Mouse (Mus musculus) retina, adult 2 months (tissue): Measurements from ENCODE around the gene Serpinb1c.
"Not testable (repeated sequence)": the region's sequence is repeated elsewhere in the genome, so short reads cannot be mapped to it uniquely, and the experiment has no call there.

Experiments used
- DNase-seq: peaks from one replicate; pipeline ENCODE4 v3.0.0-alpha.2; 2012; ENCODE audit warnings: low read depth, low spot score

Serpinb1c gene

DNA sequence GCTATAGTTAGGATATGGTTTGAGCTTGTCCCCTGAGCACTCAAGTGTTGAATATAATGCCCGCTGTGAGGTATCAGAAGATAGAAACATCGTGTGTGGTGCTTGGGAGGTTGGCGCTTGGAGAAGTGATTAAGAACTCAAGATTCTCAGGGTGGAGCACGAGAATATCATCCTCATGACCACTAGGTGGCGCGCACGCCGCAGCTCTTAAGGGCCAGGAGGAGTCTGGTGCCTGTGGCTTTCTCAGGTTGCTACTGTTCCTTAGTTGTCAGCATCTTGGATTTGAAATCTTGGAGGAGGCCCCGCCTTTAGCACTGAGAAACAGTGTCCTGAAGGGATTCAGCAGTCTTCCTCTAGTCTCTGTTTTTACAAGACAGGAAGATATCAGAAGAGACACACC, 31.5 kb downstream of the Serpinb1c start:
- DNase-seq, result peak; percentile 16

DNA sequence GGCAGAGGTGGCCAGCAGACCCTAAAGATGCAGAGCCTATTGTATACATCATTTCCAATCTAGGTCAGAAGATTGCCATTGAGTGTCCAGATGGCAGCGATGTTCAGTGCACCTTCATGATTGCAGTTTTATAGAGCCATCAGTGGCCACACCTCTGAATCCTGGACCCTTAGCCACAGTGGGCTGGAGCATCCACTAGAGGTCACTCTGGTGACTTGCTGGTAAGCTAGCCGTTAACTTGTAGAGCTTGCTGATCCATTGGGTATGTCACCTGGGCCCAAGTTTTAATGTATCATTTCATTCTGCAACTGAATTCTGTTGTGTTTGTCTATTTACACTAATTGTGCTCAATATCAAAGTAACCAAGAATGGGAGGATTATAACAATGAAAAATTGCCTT, 32.4 kb downstream of the Serpinb1c start:
- DNase-seq, result no peak

GRCm38 (mm10) chr13:32864529-32864928, 33.5 kb downstream of the Serpinb1c start:
- DNase-seq, result not testable (repeated sequence)

DNA sequence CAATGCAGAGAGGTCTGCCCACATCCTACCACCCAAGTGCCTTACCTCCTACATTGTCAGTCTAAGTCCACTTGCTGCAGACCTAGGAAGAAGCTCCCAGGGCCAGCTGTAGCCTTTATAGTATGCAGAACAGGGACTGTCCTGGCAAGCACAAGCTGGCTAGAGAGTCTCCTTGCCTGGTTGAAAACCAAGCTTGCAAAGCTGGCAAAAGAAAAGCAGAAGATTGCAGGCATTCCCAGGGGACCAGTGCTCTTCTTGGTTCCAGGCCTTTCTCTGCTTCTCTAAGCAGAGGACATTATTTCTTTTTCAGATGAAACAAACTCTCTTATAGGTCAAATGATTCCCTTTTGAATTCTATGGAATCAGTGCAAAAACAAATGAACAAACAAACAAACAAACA, 34.6 kb downstream of the Serpinb1c start:
- DNase-seq, result no peak

GRCm38 (mm10) chr13:32860821-32861220, 37.2 kb downstream of the Serpinb1c start:
- no peak for DNase-seq

DNA sequence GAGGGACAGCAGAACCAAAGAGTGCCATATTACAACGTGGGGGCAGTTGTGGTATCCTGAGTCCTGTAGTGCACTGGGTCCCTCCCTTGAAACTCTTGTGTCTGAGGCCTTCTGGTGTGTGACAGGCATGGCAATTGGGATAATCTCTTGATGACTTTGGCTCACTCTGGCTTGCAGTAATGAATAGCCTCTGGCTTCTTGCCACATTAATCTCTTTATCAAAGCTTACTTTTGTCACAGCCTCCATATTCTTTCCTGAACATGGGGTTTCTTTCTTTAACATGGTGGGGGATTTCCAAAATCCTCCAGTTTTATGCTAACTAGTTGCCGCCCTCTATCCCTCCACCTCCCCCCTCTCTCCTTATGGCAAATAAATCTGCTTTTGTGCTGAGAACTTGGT, 44.9 kb downstream of the Serpinb1c start:
- no peak for DNase-seq

- no peak for DNase-seq
Measured at GRCm38 (mm10) chr13:32852539-32852938, 45.5 kb downstream of the Serpinb1c start.

GRCm38 (mm10) chr13:32851967-32852366, 46.0 kb downstream of the Serpinb1c start:
- DNase-seq, result peak; percentile 25

GRCm38 (mm10) chr13:32850668-32851404, 47.2 kb downstream of the Serpinb1c start, which contains the start of gene Serpinb1a:
Gene Serpinb1a, minus strand, starts transcription at chr13:32851185.
- DNase-seq, result no peak

DNA sequence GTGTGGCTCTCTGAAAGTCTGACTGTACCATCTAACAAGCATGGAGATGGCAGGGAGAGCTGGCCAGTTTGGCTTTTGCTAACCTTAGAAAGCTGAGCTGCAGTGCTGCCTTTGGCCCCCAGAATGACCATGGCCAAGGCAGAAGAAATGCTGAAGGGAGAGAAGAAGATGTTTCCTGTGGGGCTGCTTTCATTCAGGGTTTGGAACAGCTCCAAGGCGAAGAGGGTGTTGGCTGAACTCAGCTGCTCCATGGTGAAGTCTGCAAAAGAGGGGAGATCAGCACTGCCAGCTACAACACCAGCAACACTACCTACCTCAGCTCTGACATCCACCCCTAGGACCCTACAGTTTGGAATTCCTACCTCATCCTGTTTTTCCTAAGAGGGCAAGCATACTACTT, 47.9 kb downstream of the Serpinb1c start:
- no peak for DNase-seq

DNA sequence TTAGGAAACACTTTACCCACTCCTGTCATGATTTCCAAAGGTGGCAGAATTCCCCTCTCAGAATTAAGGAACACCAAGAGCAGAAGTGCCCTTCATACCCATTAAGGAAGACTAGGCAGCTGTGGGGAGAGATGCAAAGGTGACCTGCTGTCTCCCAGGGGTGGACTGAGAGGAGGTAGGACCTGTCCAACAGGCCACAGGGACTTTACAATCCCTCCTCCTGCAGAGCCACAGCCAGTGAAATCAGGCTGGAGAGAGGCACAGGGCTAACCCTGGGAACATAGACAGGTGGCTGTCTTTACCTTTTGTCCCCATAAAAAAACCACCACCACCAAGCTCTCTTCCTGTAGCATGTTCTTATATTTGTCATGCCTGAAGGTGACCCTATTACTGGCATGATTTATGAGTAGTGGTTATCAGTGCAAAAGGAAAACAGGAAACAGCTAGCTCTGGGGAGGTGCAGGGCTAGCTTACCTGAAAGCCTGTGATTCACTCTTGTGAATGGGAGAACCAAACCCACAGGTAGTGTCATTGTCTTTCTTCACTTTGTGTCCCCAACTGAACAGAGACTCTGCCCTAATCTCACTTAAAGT, 48.4 kb downstream of the Serpinb1c start:
- DNase-seq, result no peak

- DNase-seq, result no peak
Measured at GRCm38 (mm10) chr13:32849092-32849491, 48.9 kb downstream of the Serpinb1c start.

- DNase-seq, result no peak
Measured at GRCm38 (mm10) chr13:32846221-32846620, 51.8 kb downstream of the Serpinb1c start.

- DNase-seq, result no peak
Measured at GRCm38 (mm10) chr13:32841349-32841748, 56.7 kb downstream of the Serpinb1c start.

GRCm38 (mm10) chr13:32839314-32839713, 58.7 kb downstream of the Serpinb1c start:
- DNase-seq, result no peak

DNA sequence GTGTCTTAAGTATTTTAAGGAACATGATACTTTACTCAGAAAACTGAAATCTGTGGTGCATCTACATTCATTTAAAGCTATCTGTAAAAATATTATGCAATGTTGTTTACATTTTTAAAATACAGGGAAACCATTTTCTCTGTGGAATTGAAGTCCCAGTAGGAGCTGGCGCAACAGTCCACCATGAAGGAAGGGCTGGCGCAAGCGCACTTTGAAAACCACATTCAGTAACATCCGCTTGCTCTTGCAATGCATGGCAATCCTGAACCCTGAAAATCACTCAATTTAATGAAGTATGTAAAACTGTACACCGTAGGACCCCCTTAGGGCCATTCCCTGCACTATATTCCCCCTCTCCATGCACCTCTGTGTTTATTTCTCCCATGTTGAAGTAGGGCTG, 63.5 kb downstream of the Serpinb1c start:
- DNase-seq, result no peak

DNA sequence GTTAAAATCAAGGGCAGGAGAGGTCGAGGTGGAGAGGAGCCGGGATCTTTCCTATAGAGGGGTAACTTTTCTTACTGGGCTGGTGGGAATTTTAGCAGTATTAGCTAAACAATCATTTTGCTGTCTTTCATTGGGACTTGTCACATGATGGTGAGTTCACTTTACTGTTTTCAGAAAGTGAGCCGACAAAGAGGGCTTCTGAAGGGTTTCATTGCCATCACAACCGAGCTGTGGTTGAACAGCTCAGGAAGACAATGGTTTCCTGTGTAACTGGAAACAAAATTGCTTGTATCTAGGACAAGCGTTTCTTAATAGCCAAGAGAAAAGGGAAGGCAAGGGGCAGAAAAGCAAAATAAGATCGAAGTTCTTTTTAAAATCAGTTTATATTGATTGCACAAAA, 64.8 kb downstream of the Serpinb1c start:
- no peak for DNase-seq

- no peak for DNase-seq
Measured at GRCm38 (mm10) chr13:32832776-32833175, 65.2 kb downstream of the Serpinb1c start.

GRCm38 (mm10) chr13:32831505-32832273, 66.3 kb downstream of the Serpinb1c start:
- no peak for DNase-seq
